Mouse (Mus musculus): ENCODE data around the gene Foxn4.
A peak's percentile ranks its signal among the peaks of the same experiment; 100 is the strongest.

The Foxn4 gene

DNA sequence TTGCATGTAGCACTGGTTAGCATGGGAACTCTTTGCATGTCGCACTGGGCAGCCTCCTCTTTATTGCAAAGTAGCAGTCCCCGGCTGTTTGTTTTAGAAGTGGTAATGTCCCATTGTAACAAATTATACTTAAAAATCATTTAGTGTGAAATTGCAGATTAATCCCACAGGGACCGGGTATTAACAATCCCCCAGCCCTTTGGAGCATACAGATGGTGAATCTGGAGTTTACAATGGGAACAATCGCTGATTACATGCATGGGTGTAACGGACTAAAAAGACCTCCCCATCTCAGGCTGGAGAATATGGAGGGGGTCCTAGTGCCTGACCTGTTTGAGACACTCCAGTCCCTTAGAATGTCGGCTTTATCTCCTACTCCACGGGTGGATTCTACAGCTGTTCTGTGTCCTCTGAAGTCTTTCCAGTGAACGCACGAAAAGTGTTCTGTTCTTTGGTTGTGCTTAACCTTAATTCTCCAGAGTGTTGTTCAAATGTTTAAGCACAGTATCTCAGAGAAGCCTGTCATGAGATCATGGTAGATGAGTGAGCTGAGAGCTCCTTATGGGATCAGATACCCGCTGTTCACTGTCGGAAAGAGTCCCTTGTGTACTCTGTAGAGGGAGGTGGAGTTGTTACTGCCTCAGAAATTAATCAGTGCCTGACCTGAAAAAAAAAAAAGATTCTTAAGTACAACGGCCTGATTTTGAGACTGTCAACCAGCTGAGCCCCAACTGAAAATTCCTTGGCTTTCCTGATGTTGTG lies 6.0 kb upstream of the Foxn4 start:
- DNase-seq = no peak

DNA sequence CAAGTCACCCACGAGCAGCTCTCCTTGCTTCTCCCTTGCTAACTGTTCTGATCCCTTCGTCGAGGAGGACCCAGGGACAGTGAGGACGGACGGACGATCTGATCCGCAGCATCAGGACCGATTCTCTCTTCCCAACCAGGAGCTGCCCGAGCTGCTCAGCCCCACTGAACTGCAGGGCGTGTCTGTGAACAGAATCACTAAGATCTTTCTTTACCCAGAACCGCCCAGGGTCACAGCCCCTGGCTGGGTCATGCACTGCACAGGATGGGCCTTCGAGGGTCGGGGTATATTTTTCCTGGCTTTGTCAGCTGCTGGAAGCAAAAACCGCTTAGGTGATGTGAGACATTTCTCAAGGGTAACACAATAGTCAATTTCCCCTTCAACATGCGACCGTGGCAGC lies 2.4 kb upstream of the Foxn4 start:
- DNase-seq = no peak

DNA sequence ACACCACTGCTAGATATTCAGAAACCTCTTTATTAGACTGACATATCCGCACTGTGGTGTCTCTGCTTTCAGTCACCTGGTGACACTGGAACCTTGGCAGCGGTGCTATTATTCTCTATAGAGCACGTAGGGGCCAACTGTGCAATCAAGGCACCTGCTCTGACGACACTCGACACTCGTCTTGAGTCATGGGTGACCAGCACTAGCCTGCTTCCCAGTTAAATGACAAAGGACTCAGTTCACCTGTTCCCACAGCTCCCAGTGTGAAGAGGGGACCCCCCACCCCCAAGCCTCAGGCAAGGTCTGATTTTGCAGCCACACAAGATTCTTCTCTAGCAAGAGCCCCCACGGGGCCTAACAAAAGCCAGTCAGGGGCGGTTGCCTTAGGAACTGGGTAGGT lies 1.7 kb upstream of the Foxn4 start:
- DNase-seq = no peak

GRCm38 (mm10) chr5:114269984-114270383 lies 3.6 kb downstream of the Foxn4 start:
- no peak for DNase-seq

DNA sequence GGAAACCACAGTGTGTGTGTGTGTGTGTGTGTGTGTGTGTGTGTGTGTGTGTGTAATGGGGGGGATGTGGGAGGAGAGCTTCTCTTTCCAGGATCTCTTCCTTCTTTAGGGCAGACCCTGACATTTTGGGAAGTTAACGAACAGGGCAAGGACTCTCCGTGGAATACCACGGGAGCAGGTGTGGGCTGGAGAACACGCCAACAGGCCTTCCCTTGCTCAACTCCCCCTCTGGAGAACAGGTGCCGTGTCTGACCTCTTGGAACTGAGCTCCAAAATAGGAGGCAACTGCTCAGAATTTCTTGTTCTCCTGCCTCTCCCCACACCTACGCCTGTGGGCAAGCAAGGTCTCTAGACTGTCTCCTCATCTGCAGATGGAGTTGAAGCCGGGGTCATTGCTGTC lies 4.1 kb downstream of the Foxn4 start:
- no peak for DNase-seq

DNA sequence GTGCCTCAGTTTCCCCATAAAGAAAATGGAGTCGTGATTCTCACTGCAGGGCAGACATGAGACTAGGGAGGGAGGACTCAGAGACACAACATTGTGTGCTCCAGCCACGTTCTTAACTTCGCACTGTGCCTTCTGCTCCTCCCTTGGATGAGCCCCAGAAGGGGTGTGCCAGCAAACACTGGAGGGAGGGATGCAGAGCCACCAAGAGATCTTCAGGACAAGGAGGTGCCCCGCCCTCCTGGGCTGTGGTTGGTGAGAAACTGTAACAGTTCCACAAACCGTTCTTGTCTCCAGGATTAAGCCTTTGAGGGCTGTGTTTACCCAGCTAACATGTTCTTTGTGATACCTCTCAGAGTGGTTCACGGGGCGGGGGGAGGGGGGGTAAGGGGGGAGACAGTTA lies 5.0 kb downstream of the Foxn4 start:
- DNase-seq = no peak

DNA sequence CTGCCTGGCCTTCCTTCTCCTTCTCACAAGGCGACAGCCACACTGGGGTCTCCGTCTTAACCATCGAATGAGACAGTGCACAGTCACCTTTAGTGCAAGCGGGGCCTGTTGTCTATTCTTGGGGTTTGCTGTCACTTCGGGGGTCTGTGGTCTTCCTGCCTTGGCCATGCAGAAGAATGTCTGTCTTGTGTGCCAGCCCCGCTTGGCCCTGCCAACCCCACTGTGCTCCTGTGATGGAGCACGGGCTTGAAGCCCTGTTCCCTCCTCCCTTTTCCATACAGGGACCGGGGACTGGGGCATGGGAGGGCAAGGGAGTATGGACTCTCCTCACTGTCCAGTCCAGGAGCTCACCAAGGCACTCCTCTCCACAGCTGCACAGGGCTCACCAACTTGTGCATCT lies 8.8 kb downstream of the Foxn4 start:
- DNase-seq = no peak

GRCm38 (mm10) chr5:114264030-114264459 lies 9.6 kb downstream of the Foxn4 start:
- DNase-seq = no peak

DNA sequence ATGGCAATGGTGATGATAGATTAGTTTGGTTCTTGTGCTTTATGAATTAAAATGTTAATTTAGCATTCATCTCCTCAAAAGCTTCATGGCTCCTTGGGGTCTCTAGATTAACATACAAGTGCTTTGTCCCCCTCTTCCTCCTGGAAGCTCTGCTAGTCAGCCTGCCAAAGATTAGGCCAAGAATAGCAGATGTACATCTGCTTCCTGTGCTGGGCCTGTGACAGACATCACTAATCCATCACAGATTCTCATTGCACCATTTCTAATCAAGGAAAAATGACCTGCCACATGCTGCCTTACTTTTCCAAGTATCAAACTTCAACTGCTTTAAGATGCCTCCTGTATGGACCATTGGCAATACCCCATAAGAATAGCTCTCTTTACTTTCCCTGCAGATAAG lies 12.1 kb downstream of the Foxn4 start:
- no peak for DNase-seq

- no peak for DNase-seq
Observed at GRCm38 (mm10) chr5:114259495-114259894, 14.1 kb downstream of the Foxn4 start.

- DNase-seq = peak; percentile 62 to 67
Observed at GRCm38 (mm10) chr5:114248174-114248589, 25.4 kb downstream of the Foxn4 start.

GRCm38 (mm10) chr5:114246465-114246864 lies 27.1 kb downstream of the Foxn4 start:
- DNase-seq = no peak

DNA sequence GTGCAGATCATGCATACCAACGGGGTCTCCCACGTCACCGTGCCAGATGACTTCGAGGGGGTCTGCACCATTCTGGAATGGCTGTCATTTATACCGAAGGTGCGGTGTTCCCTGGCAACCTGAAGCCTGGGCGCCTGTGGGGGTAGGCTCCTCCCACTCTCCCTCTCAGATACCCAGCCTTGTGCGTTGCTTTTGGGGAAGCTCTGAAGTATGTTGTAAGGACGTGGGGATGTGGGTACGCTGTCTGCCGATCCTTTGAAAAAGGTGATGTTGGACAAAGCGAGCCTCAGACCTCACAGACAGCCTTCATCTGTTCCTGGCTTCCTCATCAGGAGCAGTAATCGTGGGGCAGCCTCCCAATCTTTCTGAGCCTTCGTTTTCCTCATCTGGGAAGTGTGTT lies 33.9 kb downstream of the Foxn4 start:
- no peak for DNase-seq

- DNase-seq = no peak
Observed at GRCm38 (mm10) chr5:114238924-114239323, 34.7 kb downstream of the Foxn4 start.

GRCm38 (mm10) chr5:114228901-114229300 lies 44.7 kb downstream of the Foxn4 start:
- DNase-seq = no peak

DNA sequence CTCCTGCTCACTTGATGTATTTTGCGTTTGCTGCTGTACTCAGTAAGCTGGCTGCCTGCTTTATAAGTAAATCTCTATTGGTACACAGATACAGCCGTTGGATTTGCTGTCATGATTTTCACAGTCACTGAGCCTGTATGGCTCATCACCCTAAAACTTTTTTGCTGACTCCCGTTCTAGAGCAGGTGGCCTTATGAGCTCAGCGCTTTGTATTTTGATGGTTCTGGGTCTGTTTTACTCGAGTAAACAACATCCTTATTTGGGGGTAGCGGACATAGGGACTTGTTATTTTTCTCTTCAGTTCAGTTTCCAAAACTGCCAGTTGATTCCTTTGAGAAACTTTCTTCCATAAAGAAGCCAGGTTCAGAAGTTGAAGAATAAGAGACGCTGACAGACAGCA lies 47.6 kb downstream of the Foxn4 start:
- no peak for DNase-seq

DNA sequence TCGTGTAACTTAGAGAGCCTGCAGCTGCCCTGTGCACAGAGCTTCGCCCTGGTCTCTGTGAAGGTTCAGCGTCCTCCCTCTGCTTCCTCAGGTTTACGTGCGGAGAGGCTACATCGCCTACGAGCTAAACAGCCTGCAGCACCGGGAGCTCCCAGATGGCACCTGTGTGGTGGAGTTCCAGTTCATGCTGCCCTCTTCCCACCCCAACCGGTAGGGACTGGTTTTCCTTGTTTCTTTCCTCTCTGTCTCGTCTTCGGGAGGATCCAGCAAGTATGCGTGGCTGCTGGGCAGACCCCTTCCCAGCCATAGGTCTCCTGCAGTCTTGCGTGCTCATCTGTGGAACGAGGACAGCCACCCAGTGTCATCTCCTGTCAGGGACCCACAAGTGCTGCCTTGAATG lies 54.8 kb downstream of the Foxn4 start:
- no peak for DNase-seq

DNA sequence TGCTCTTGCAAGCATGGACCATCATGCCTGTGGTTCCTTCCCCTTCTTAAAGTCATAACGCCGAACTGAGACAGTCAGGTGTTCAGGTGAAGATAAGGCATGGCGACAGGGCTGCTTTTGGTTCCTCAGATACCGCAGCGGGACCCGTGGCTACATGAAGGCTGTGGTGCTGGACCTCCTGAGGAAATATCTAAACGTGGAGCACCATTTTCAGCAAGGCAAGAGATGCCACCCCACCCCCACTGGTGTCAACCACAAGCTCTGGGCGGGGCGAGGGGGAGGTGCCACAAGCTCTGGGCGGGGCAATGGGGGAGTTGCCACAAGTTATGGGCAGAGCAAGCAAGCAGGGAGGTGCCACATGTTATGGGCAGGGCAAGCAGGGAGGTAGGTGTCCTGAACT lies 60.4 kb downstream of the Foxn4 start:
- peak; percentile 52 to 63 for DNase-seq

DNA sequence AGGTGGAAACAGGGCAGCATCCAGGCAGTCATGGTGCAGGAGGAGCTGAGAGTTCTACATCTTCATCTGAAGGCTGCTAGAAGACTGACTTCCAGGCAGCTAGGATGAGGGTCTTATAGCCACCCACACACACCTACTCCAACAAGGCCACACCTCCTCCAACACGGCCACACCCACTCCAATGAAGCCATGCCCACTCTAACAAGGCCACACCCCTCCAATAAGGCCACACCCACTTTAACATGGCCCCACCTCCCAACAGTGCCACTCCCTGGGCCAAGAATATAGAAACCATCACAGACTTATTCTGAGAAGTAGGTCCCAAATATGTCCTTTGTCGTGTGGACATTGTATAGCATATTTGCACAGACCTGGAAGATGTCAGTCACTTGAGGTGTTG lies 67.4 kb downstream of the Foxn4 start:
- DNase-seq = no peak

All from thymus, postnatal 36 days (tissue).